Mouse (Mus musculus) intestine, embryonic 14.5 days (tissue): ENCODE measurements at regions not wholly inside any gene's neighbourhood (a gene's known extent, or its start where the extent isn't known, plus 50 kb on each side); places are given as distances from the start of the nearest gene placed in this dataset.

ENCODE experiments used
- ATAC-seq: fragments of 200-750 bp; cut with Nextera tagmentation; replicated peaks from 2 replicates; pipeline ENCODE4 v1.8.0; 2017; ENCODE audit warnings: low read depth, moderate number of reproducible peaks, moderate TSS enrichment, moderate library complexity; ENCODE audit not compliant: low FRiP score, low TSS enrichment
- DNase-seq: peaks from one replicate; pipeline ENCODE4 v3.0.0-alpha.2; 2018; ENCODE audit warnings: low spot score
- H3K27ac ChIP-seq: fragments of 300-500 bp; sonication (generic); 2 replicates; pipeline ENCODE4 v1.5.1; 2014; ENCODE audit warnings: low read depth, mild to moderate bottlenecking, control low read depth
- H3K27me3 ChIP-seq: fragments of 300-500 bp; sonication (generic); replicated peaks from 2 replicates; pipeline ENCODE4 v1.6.1; 2014; ENCODE audit warnings: low read length, control low read depth; ENCODE audit not compliant: control insufficient read depth, insufficient read depth
- H3K36me3 ChIP-seq: fragments of 300-500 bp; sonication (generic); 2 replicates; pipeline ENCODE4 v1.6.1; 2014; ENCODE audit warnings: low read length, control low read depth; ENCODE audit not compliant: control insufficient read depth, insufficient read depth
- H3K4me1 ChIP-seq: fragments of 300-500 bp; sonication (generic); replicated peaks from 2 replicates; pipeline ENCODE4 v1.6.1; 2014; ENCODE audit warnings: low read length, control low read depth, mixed read lengths; ENCODE audit not compliant: control insufficient read depth, insufficient read depth
- H3K4me2 ChIP-seq: fragments of 300-500 bp; sonication (generic); 2 replicates; pipeline ENCODE4 v1.6.1; 2014; ENCODE audit warnings: low read length
- H3K4me3 ChIP-seq: fragments of 300-500 bp; sonication (generic); 2 replicates; pipeline ENCODE4 v1.5.1; 2014; ENCODE audit warnings: low read depth, low read length, control low read depth, mixed read lengths
- H3K9ac ChIP-seq: fragments of 300-500 bp; sonication (generic); 2 replicates; pipeline ENCODE4 v1.6.1; 2014; ENCODE audit warnings: mild to moderate bottlenecking, low read length
- H3K9me3 ChIP-seq: fragments of 300-500 bp; sonication (generic); 2 replicates; pipeline ENCODE4 v1.6.1; 2016; ENCODE audit warnings: low read length, control low read depth; ENCODE audit not compliant: control insufficient read depth
- WGBS: fragments of 180-500 bp; shearing (Covaris S2); extraction: QIAGEN DNeasy Blood & Tissue Kit; methylation state at CpG from one replicate; pipeline ENCODE4 v1.1.7; 2014; 5-methylcytosine and 5-hydroxymethylcytosine counted together

GRCm38 (mm10) chr17:54685143-54686040, 386.6 kb upstream of the Slc5a7 start:
- DNase-seq = no peak
- Histone ChIP-seq H3K27me3 (no peaks in the 10 kb centered on the region), H3K4me3 (no peak overlapping the region), H3K9ac (no peak overlapping the region), H3K4me2 (no peak overlapping the region), H3K36me3 (no peaks in the 10 kb centered on the region), H3K4me1 (no peaks in the 10 kb centered on the region), H3K9me3 (no peaks in the 10 kb centered on the region), H3K27ac (no peak overlapping the region)
- WGBS = 39% methylated on average over 2 of the region's 2 CpGs
- ATAC-seq = peak; percentile 89

- DNase-seq (no peak), ATAC-seq (0 out of 2 replicates have a peak, but pooled peaks have one; percentile 19)
- no peak overlapping the region for H3K9ac ChIP-seq
- 68% methylated on average over 2 of the region's 2 CpGs for WGBS
- H3K27ac ChIP-seq = no peak overlapping the region
- H3K4me2 ChIP-seq = no peak overlapping the region
- H3K27me3 ChIP-seq = no peaks in the 10 kb centered on the region
- H3K9me3 ChIP-seq = no peaks in the 10 kb centered on the region
- no peak overlapping the region for H3K4me3 ChIP-seq
- no peaks in the 10 kb centered on the region for H3K36me3 ChIP-seq
- H3K4me1 ChIP-seq = no peaks in the 10 kb centered on the region
Measured at GRCm38 (mm10) chr17:54678111-54678510, 379.3 kb upstream of the Slc5a7 start.

- Histone ChIP-seq H3K4me3 (no peak overlapping the region), H3K4me2 (no peak overlapping the region), H3K4me1 (no peaks in the 10 kb centered on the region), H3K36me3 (no peaks in the 10 kb centered on the region), H3K27me3 (no peaks in the 10 kb centered on the region), H3K9ac (no peak overlapping the region), H3K27ac (no peak overlapping the region), H3K9me3 (no peaks in the 10 kb centered on the region)
- WGBS = 81% methylated on average over 2 of the region's 2 CpGs
- no peak for ATAC-seq
- DNase-seq = no peak
Measured at GRCm38 (mm10) chr17:54669499-54669898, 370.7 kb upstream of the Slc5a7 start.

- WGBS = 56% methylated on average over 2 of the region's 2 CpGs
- Histone ChIP-seq H3K9me3 (no peaks in the 10 kb centered on the region), H3K4me2 (no peak overlapping the region), H3K4me3 (no peak overlapping the region), H3K27me3 (no peaks in the 10 kb centered on the region), H3K27ac (no peak overlapping the region), H3K36me3 (no peaks in the 10 kb centered on the region), H3K4me1 (no peaks in the 10 kb centered on the region), H3K9ac (no peak overlapping the region)
- ATAC-seq (peak; percentile 53), DNase-seq (no peak)
Measured at GRCm38 (mm10) chr17:54662558-54663245, 363.9 kb upstream of the Slc5a7 start.

GRCm38 (mm10) chr17:54656553-54656952, 357.7 kb upstream of the Slc5a7 start:
- DNase-seq (no peak), ATAC-seq (no peak)
- Histone ChIP-seq H3K4me1 (no peaks in the 10 kb centered on the region), H3K9me3 (no peaks in the 10 kb centered on the region), H3K4me2 (no peak overlapping the region), H3K9ac (no peak overlapping the region), H3K27me3 (no peaks in the 10 kb centered on the region), H3K36me3 (no peaks in the 10 kb centered on the region), H3K27ac (no peak overlapping the region), H3K4me3 (no peak overlapping the region)
